Mouse (Mus musculus) olfactory bulb, adult 2 months (tissue): ENCODE results near the gene Pcif1. TPM values are rescaled to one million over a fixed set of nuclear protein-coding genes. Genes with fewer than 3 reads are reported as not detected.

ENCODE experiments used
- H3K27ac ChIP-seq: fragments of 200-500 bp; 2 replicates; pipeline ENCODE4 v1.5.1; 2012; ENCODE audit warnings: low read depth, low read length; ENCODE audit not compliant: insufficient read depth
- H3K4me1 ChIP-seq: fragments of 200-500 bp; 2 replicates; pipeline ENCODE4 v1.6.1; 2012; ENCODE audit warnings: low read length; ENCODE audit not compliant: control insufficient read depth, insufficient read depth
- H3K4me3 ChIP-seq: fragments of 200-500 bp; 2 replicates; pipeline ENCODE4 v1.5.1; 2012; ENCODE audit warnings: mild to moderate bottlenecking, low read depth, low read length, moderate library complexity; ENCODE audit not compliant: insufficient read depth
- CTCF ChIP-seq: fragments of 200-500 bp; IDR thresholded peaks from 2 replicates; pipeline ENCODE4 v1.5.1; 2012; ENCODE audit warnings: low read depth, mild to moderate bottlenecking, low read length, moderate library complexity; ENCODE audit not compliant: insufficient read depth
- POLR2A ChIP-seq: fragments of 200-500 bp; IDR thresholded peaks from 2 replicates; pipeline ENCODE4 v1.6.1; 2012; ENCODE audit warnings: mild to moderate bottlenecking, low read depth, low read length, moderate library complexity; ENCODE audit not compliant: insufficient read depth
- WGBS: fragments of 180-500 bp; shearing (Covaris S2); methylation state at CpG from one replicate; pipeline ENCODE4 v1.1.7; 2018; 5-methylcytosine and 5-hydroxymethylcytosine counted together
- polyA plus RNA-seq: library from polyadenylated mRNA; stranded (reverse); fragments of >200 nt; gene quantifications from 2 replicates; pipeline ENCODE4 v1.2.4, GENCODE M21; 2012; ENCODE audit warnings: low replicate concordance; ENCODE audit not compliant: missing spikeins, insufficient read depth, insufficient read length

The Pcif1 gene
- polyA plus RNA-seq, 1 experiment = not detected

DNA sequence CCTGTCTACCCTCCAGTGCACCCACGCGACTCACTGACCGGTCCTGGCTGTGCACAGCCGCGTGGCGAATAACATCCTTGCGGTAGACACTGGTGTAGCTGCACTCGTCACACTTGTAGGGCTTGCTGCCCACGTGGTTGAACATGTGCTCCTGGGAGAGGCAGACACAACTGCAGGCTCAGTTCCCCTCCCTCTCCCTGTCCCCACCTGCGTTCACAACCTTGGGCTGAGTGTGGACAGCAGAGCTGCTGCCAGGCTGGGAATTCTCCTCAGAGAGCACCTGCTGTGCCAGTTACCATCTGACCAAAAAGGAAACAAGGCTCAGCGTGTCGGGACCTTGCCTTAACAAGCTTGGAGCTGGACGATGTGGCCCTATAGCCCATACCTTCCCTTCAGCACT is 22.3 kb downstream of the Pcif1 start:
- Histone ChIP-seq H3K4me1 (no peaks in the 10 kb centered on the region), H3K4me3 (no peak overlapping the region), H3K27ac (no peak overlapping the region)
- TF ChIP-seq CTCF (no peak), POLR2A (no peak)
- WGBS = 86% methylated on average over 13 of the region's 13 CpGs

DNA sequence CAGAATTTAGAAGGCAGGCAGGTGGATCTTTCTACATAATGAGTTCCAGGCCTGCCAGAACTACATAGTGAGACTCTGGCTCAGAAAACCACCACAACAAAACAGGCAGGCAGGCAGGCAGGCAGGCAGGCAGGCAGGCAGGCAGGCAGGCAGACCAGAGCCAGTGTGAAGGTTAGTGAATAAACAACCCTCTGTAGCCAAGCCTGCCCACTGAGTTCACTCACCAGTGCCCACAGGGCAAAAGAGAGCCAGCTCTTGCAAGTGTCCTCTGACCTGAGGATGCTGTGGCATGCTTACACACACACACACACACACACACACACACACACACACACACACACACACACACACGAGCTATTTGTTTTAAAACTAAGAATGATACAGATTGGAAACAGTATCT is 24.4 kb downstream of the Pcif1 start:
- H3K4me3 ChIP-seq = no peak overlapping the region
- 73% methylated on average over 1 of the region's 1 CpGs for WGBS
- no peak overlapping the region for H3K27ac ChIP-seq
- no peak for TF ChIP-seq POLR2A
- no peak for TF ChIP-seq CTCF
- no peaks in the 10 kb centered on the region; the same call in 1 of the 2 replicates for H3K4me1 ChIP-seq

GRCm38 (mm10) chr2:164906071-164906470 is 27.0 kb downstream of the Pcif1 start:
- WGBS = over 99% methylated on average over 4 of the region's 4 CpGs
- no peak overlapping the region for H3K4me3 ChIP-seq
- H3K27ac ChIP-seq = no peak overlapping the region
- TF ChIP-seq POLR2A (no peak), CTCF (no peak)
- peaks cover 11% of the 10 kb centered on the region for H3K4me1 ChIP-seq

DNA sequence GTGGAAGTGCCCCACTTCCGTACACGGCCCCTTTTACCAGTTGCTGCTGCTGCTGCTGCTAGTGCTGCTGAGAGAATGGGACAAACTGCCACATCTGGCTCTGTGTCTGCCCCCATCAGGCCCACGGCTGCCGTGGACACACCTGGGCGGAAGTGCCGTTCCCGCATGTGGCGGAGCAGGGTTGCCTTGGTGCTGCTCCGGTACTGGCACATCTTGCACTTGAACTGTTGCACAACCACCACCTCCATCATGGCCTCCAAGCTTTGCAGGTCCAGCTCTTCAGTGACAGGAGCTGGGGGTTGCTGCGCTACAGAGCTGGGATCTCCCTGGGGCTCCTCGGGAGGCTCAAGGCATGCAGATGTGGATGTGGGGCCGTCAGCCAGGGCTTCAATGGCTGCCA is 28.4 kb downstream of the Pcif1 start:
- H3K27ac ChIP-seq = no peak overlapping the region
- 94% methylated on average over 12 of the region's 12 CpGs for WGBS
- no peak overlapping the region for H3K4me3 ChIP-seq
- peaks cover 16% of the 10 kb centered on the region for H3K4me1 ChIP-seq
- no peak for TF ChIP-seq CTCF
- no peak for TF ChIP-seq POLR2A

- Histone ChIP-seq H3K27ac (no peak overlapping the region), H3K4me1 (peaks cover 16% of the 10 kb centered on the region), H3K4me3 (no peak overlapping the region)
- 95% methylated on average over 5 of the region's 5 CpGs for WGBS
- TF ChIP-seq CTCF = no peak
- no peak for TF ChIP-seq POLR2A
These were observed 28.9 kb downstream of the Pcif1 start for GRCm38 (mm10) chr2:164908011-164908410.

DNA sequence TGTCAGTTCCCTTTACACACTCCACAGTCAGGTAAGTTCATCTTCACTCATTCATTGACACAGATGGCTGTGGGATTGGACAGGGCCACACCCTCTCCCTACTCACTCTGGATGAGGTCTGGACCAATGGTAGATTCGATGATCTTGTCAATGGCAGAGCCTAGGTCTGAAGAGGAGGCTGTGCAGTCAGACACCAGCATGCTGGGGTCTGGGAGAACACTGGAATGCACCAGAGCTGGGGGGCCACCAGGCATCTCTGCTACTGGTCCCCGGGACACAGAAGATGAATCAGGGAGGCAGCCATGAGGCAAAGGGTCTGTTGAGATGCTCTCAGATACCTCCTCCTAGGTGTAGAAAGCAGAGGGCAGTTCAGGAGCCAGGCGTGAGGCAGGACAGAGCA is 30.0 kb downstream of the Pcif1 start:
- no peak for TF ChIP-seq CTCF
- TF ChIP-seq POLR2A = no peak
- no peak overlapping the region for H3K27ac ChIP-seq
- 86% methylated on average over 3 of the region's 3 CpGs for WGBS
- peaks cover 21% of the 10 kb centered on the region for H3K4me1 ChIP-seq
- no peak overlapping the region for H3K4me3 ChIP-seq

GRCm38 (mm10) chr2:164909542-164909941 is 30.4 kb downstream of the Pcif1 start:
- H3K4me3 ChIP-seq = no peak overlapping the region
- WGBS = 72% methylated on average over 1 of the region's 1 CpGs
- no peak overlapping the region for H3K27ac ChIP-seq
- H3K4me1 ChIP-seq = peaks cover 21% of the 10 kb centered on the region
- TF ChIP-seq CTCF = no peak
- no peak for TF ChIP-seq POLR2A

DNA sequence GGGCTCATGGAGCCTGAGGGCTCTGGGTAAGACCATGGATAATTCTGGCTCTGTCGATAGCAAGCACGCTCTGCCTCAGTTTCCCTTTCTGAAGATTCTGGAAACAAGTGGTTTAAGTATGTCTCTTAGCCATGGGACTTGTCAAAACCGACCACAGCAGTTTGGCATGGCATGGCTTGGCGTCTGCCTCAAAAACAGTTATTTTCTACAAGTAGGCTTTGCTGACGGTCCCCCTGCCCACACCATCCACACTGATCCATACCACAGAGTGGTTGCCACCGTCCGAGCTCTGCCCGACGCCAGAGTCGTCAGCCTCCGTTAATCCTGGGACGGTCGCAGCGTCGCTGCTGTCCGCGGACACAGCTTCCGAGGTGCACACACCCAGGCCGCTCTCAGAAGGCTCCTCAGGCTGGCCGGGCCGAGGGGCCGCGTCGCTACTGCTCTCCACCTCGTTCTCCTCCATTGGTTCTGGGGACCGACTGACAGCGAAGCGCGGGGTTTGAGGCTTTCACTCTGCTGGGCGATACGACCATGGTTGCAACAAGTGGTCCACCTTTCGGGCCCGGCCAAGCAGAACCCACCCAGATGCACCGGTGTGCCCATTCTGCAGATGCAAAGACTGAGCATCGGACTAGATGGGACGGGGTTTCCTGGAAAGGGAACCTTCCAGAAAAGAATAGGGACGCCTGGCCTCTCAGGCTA is 31.4 kb downstream of the Pcif1 start:
- 4% methylated on average over 37 of the region's 37 CpGs for WGBS
- no peak for TF ChIP-seq POLR2A
- TF ChIP-seq CTCF = no peak
- Histone ChIP-seq H3K27ac (peak overlapping the region; percentile 64), H3K4me1 (peaks cover 21% of the 10 kb centered on the region), H3K4me3 (peak overlapping the region; percentile 71)

GRCm38 (mm10) chr2:164911086-164912048 is 32.3 kb downstream of the Pcif1 start, which contains the start of gene Zfp335:
Gene Zfp335 (minus strand): TSS chr2:164911757.
- Histone ChIP-seq H3K4me3 (peak within 1 kb of the TSS; percentile 71), H3K27ac (peak within 1 kb of the TSS; percentile 100), H3K4me1 (peaks cover 21% of the 10 kb centered on the region)
- WGBS = under 1% methylated on average over 91 of the region's 91 CpGs
- peak; percentile 75 for TF ChIP-seq POLR2A
- 0 out of 2 replicates have a peak, but pooled peaks have one; percentile 20 for TF ChIP-seq CTCF
